Mouse (Mus musculus) myocyte (in vitro differentiated cells): Measurements from ENCODE around the gene Vmn1r5. TPM values are rescaled to one million over a fixed set of nuclear protein-coding genes. Genes with fewer than 3 reads are reported as not detected.

Experiments used
- H3K27me3 ChIP-seq: one replicate; pipeline ENCODE4 v1.6.1; 2011; ENCODE audit not compliant: control insufficient read depth, insufficient read depth, insufficient read length
- H3K36me3 ChIP-seq: one replicate; pipeline ENCODE4 v1.6.1; 2011; ENCODE audit not compliant: control insufficient read depth, insufficient read depth
- H3K4me2 ChIP-seq: one replicate; pipeline ENCODE4 v1.6.1; 2011; ENCODE audit warnings: low read depth, control low read depth
- H3K4me3 ChIP-seq: one replicate; pipeline ENCODE4 v1.5.1; 2011; ENCODE audit warnings: mild to moderate bottlenecking, control low read depth, moderate library complexity
- H3K79me2 ChIP-seq: one replicate; pipeline ENCODE4 v1.6.1; 2011; ENCODE audit not compliant: control insufficient read depth, insufficient read depth
- H3ac ChIP-seq: one replicate; pipeline ENCODE4 v1.6.1; 2011; ENCODE audit not compliant: control insufficient read depth, insufficient read length
- CEBPB ChIP-seq: IDR thresholded peaks from 2 replicates; pipeline ENCODE4 v1.6.1; 2011; ENCODE audit warnings: mild to moderate bottlenecking, moderate library complexity; ENCODE audit not compliant: poor library complexity, insufficient read depth, severe bottlenecking
- E2F4 ChIP-seq: IDR thresholded peaks from one replicate; pipeline ENCODE4 v1.6.1; 2011; ENCODE audit warnings: mild to moderate bottlenecking, control low read depth, moderate library complexity; ENCODE audit not compliant: insufficient read depth
- MAX ChIP-seq: IDR thresholded peaks from one replicate; pipeline ENCODE4 v1.6.1; 2011; ENCODE audit warnings: low read depth, mild to moderate bottlenecking, control low read depth
- MYOD1 ChIP-seq, 3 experiments: IDR thresholded peaks; one replicate each; pipeline ENCODE4 v1.6.1; 2011; ENCODE audit warnings: control low read depth in 2 of 3, low read depth in 2 of 3, mild to moderate bottlenecking in 2 of 3, moderate library complexity in 1 of 3; ENCODE audit not compliant: insufficient read length in 2 of 3, control insufficient read depth in 1 of 3
- MYOG ChIP-seq, 3 experiments: IDR thresholded peaks; one replicate each; pipeline ENCODE4 v1.6.1; 2011; ENCODE audit warnings: control low read depth in 2 of 3, low read depth in 2 of 3, mild to moderate bottlenecking in 2 of 3; ENCODE audit not compliant: insufficient read length in 2 of 3, control insufficient read depth in 1 of 3, insufficient read depth in 1 of 3
- POLR2A ChIP-seq: IDR thresholded peaks from one replicate; pipeline ENCODE4 v1.6.1; 2011; ENCODE audit warnings: low read depth, mild to moderate bottlenecking, control low read depth, moderate library complexity; ENCODE audit not compliant: insufficient read length
- POLR2AphosphoS2 ChIP-seq: IDR thresholded peaks from one replicate; pipeline ENCODE4 v1.6.1; 2011; ENCODE audit warnings: low read depth, control low read depth; ENCODE audit not compliant: insufficient read length
- REST ChIP-seq: IDR thresholded peaks from one replicate; pipeline ENCODE4 v1.6.1; 2011; ENCODE audit warnings: mild to moderate bottlenecking, control low read depth, moderate library complexity; ENCODE audit not compliant: insufficient read depth, insufficient read length
- SRF ChIP-seq: IDR thresholded peaks from one replicate; pipeline ENCODE4 v1.6.1; 2011; ENCODE audit warnings: low read depth; ENCODE audit not compliant: control insufficient read depth, insufficient read length
- TCF12 ChIP-seq: IDR thresholded peaks from one replicate; pipeline ENCODE4 v1.6.1; 2011; ENCODE audit warnings: mild to moderate bottlenecking, control low read depth; ENCODE audit not compliant: poor library complexity, insufficient read depth, severe bottlenecking
- TCF3 ChIP-seq: IDR thresholded peaks from one replicate; pipeline ENCODE4 v1.6.1; 2011; ENCODE audit warnings: low read depth, control low read depth; ENCODE audit not compliant: insufficient read length
- USF1 ChIP-seq: IDR thresholded peaks from one replicate; pipeline ENCODE4 v1.6.1; 2011; ENCODE audit warnings: low read depth, mild to moderate bottlenecking, control low read depth, moderate library complexity
- polyA plus RNA-seq: library from polyadenylated mRNA; unstranded; fragments of >200 nt; fragmentation: generic; extraction: Trizol; gene quantifications from one replicate; pipeline ENCODE4 v1.2.1, GENCODE M21; 2012; ENCODE audit warnings: missing spikeins

The Vmn1r5 gene
- polyA plus RNA-seq, result not detected

- H3K79me2 ChIP-seq, result no peaks in the 10 kb centered on the region
- TF ChIP-seq TCF12 (no peak), TCF3 (no peak), SRF (no peak), USF1 (no peak), REST (no peak), MAX (no peak)
- H3K27me3 ChIP-seq, result no peaks in the 10 kb centered on the region
- no peak within 1 kb of the TSS for H3K4me2 ChIP-seq
- no peaks in the 10 kb centered on the region for H3K36me3 ChIP-seq
- H3K4me3 ChIP-seq, result no peak within 1 kb of the TSS
- H3ac ChIP-seq, result no peak within 1 kb of the TSS
These were observed at the start of gene Vmn1r5 for GRCm38 (mm10) chr6:56969973-56970372. Gene Vmn1r5, plus strand, starts transcription at chr6:56970273.

- peak overlapping the region; percentile 79 for H3ac ChIP-seq
- peak overlapping the region; percentile 93 for H3K4me2 ChIP-seq
- H3K36me3 ChIP-seq, result no peaks in the 10 kb centered on the region
- H3K4me3 ChIP-seq, result peak overlapping the region; percentile 41
- H3K27me3 ChIP-seq, result no peaks in the 10 kb centered on the region
- TF ChIP-seq CEBPB (no peak), USF1 (no peak), TCF3 (no peak), MYOD1 (IDR thresholded peaks at IDR 0.05; ENCODE audit: control insufficient read depth in 1 of 3, insufficient read length in 2 of 3, low read depth in 2 of 3) (no peak), E2F4 (no peak), SRF (no peak), POLR2A (no peak)
- H3K79me2 ChIP-seq, result peaks cover 22% of the 10 kb centered on the region
These were observed 46.7 kb upstream of the Vmn1r5 start for GRCm38 (mm10) chr6:56923331-56923725.

- H3K4me2 ChIP-seq, result peak within 1 kb of the TSS; percentile 93
- H3K27me3 ChIP-seq, result no peaks in the 10 kb centered on the region
- peaks cover 17% of the 10 kb centered on the region for H3K79me2 ChIP-seq
- H3K36me3 ChIP-seq, result no peaks in the 10 kb centered on the region
- H3ac ChIP-seq, result peak within 1 kb of the TSS; percentile 79
- TF ChIP-seq POLR2A (peak; percentile 80), USF1 (no peak), POLR2AphosphoS2 (peak; percentile 62), SRF (no peak), TCF3 (no peak), CEBPB (no peak), REST (no peak), TCF12 (no peak), E2F4 (no peak), MAX (no peak), MYOG (IDR thresholded peaks at IDR 0.05; ENCODE audit: control insufficient read depth in 1 of 3, insufficient read depth in 1 of 3, insufficient read length in 2 of 3, low read depth in 2 of 3) (peak in 1 of 3 experiments; percentile 3), MYOD1 (IDR thresholded peaks at IDR 0.05; ENCODE audit: control insufficient read depth in 1 of 3, insufficient read length in 2 of 3, low read depth in 2 of 3) (peak in 1 of 3 experiments; percentile 32)
- peak within 1 kb of the TSS; percentile 41 for H3K4me3 ChIP-seq
These were observed 46.1 kb upstream of the Vmn1r5 start, which contains the start of the genes Nt5c3 and Vmn1r4 for GRCm38 (mm10) chr6:56923726-56924707. Gene Nt5c3, minus strand, starts transcription at chr6:56923932. Gene Vmn1r4, plus strand, starts transcription at chr6:56924015.

- TF ChIP-seq SRF (no peak), CEBPB (no peak), TCF3 (no peak), USF1 (no peak), E2F4 (no peak), POLR2AphosphoS2 (no peak), REST (no peak), MYOG (IDR thresholded peaks at IDR 0.05; ENCODE audit: control insufficient read depth in 1 of 3, insufficient read depth in 1 of 3, insufficient read length in 2 of 3, low read depth in 2 of 3) (no peak), TCF12 (no peak), POLR2A (no peak), MAX (no peak), MYOD1 (IDR thresholded peaks at IDR 0.05; ENCODE audit: control insufficient read depth in 1 of 3, insufficient read length in 2 of 3, low read depth in 2 of 3) (no peak)
- no peak overlapping the region for H3K4me3 ChIP-seq
- no peak overlapping the region for H3ac ChIP-seq
- H3K4me2 ChIP-seq, result no peak overlapping the region
- H3K36me3 ChIP-seq, result no peaks in the 10 kb centered on the region
- H3K27me3 ChIP-seq, result no peaks in the 10 kb centered on the region
- no peaks in the 10 kb centered on the region for H3K79me2 ChIP-seq
These were observed 38.2 kb upstream of the Vmn1r5 start for GRCm38 (mm10) chr6:56931648-56932415.
